Mouse (Mus musculus) MEL (cell line): ENCODE results near the gene Myd88. TPM values are rescaled to one million over a fixed set of nuclear protein-coding genes. Genes with fewer than 3 reads are reported as not detected.

ENCODE experiments used
- DNase-seq: peaks from one replicate; pipeline ENCODE4 v3.0.0; 2011; ENCODE audit warnings: low read depth, low spot score
- H3K27ac ChIP-seq: 2 replicates; pipeline ENCODE4 v1.5.1; 2012; ENCODE audit warnings: low read depth, mild to moderate bottlenecking, control low read depth, low read length, moderate library complexity; ENCODE audit not compliant: control insufficient read depth
- H3K27me3 ChIP-seq, 2 experiments: fragments of 150-350 bp in 1 of 2; sonication (generic) in 1 of 2; 2 replicates each; pipeline ENCODE4 v1.6.1; 2012; ENCODE audit warnings: low read length in 2 of 2, mild to moderate bottlenecking in 2 of 2, improper control_type of control experiment in 1 of 2, moderate library complexity in 1 of 2; ENCODE audit not compliant: insufficient read depth in 2 of 2, control insufficient read depth in 1 of 2
- H3K36me3 ChIP-seq, 2 experiments: 2 replicates each; pipeline ENCODE4 v1.6.1; 2012 to 2014; ENCODE audit warnings: low read length in 2 of 2, improper control_type of control experiment in 1 of 2, inconsistent platforms in 1 of 2, mild to moderate bottlenecking in 1 of 2; ENCODE audit not compliant: insufficient read depth in 2 of 2, control insufficient read depth in 1 of 2
- H3K4me1 ChIP-seq, 2 experiments: fragments of 150-350 bp in 1 of 2; sonication (generic) in 1 of 2; 2 replicates each; pipeline ENCODE4 v1.6.1; 2012; ENCODE audit warnings: low read length in 2 of 2, improper control_type of control experiment in 1 of 2, mild to moderate bottlenecking in 1 of 2; ENCODE audit not compliant: insufficient read depth in 2 of 2, control insufficient read depth in 1 of 2
- H3K4me3 ChIP-seq, 2 experiments: fragments of 150-350 bp in 1 of 2; sonication (generic) in 1 of 2; 2 replicates each; pipeline ENCODE4 v1.5.1; 2012; ENCODE audit warnings: low read depth in 2 of 2, low read length in 2 of 2, mild to moderate bottlenecking in 2 of 2, moderate library complexity in 2 of 2, control low read depth in 1 of 2, improper control_type of control experiment in 1 of 2; ENCODE audit not compliant: control insufficient read depth in 1 of 2, insufficient read depth in 1 of 2
- H3K79me2 ChIP-seq: 2 replicates; pipeline ENCODE4 v1.6.1; 2012; ENCODE audit warnings: mild to moderate bottlenecking, low read length, moderate library complexity; ENCODE audit not compliant: control insufficient read depth, poor library complexity, insufficient read depth
- H3K9ac ChIP-seq: 2 replicates; pipeline ENCODE4 v1.6.1; 2012; ENCODE audit warnings: low read depth, mild to moderate bottlenecking, control low read depth, low read length, moderate library complexity; ENCODE audit not compliant: control insufficient read depth, poor library complexity, severe bottlenecking
- H3K9me3 ChIP-seq: fragments of 150-350 bp; sonication (generic); replicated peaks from 2 replicates; pipeline ENCODE4 v1.6.1; 2012; ENCODE audit warnings: mild to moderate bottlenecking, low read length, improper control_type of control experiment, moderate library complexity; ENCODE audit not compliant: insufficient read depth
- CHD1 ChIP-seq: IDR thresholded peaks from 2 replicates; pipeline ENCODE4 v1.6.1; 2012; ENCODE audit warnings: low read depth, mild to moderate bottlenecking, inconsistent platforms, low read length, improper control_type of control experiment
- CTCF ChIP-seq, 3 experiments: IDR thresholded peaks in 2 of 3; conservative IDR thresholded peaks in 1 of 3; 2 replicates each; pipeline ENCODE4 v1.5.1; 2011 to 2012; ENCODE audit warnings: low read length in 3 of 3, low read depth in 2 of 3, mild to moderate bottlenecking in 2 of 3, improper control_type of control experiment in 1 of 3, inconsistent platforms in 1 of 3, mixed read lengths in 1 of 3, moderate library complexity in 1 of 3; ENCODE audit not compliant: control insufficient read depth in 1 of 3, insufficient read depth in 1 of 3, poor library complexity in 1 of 3, severe bottlenecking in 1 of 3
- EP300 ChIP-seq, 2 experiments: IDR thresholded peaks; 2 replicates each; pipeline ENCODE4 v1.6.1; 2011; ENCODE audit warnings: improper control_type of control experiment in 2 of 2, low read length in 2 of 2, low read depth in 1 of 2, mild to moderate bottlenecking in 1 of 2
- ETS1 ChIP-seq: IDR thresholded peaks from 2 replicates; pipeline ENCODE4 v1.6.1; 2012; ENCODE audit warnings: low read depth, mild to moderate bottlenecking, inconsistent platforms, low read length, improper control_type of control experiment, moderate library complexity
- GABPA ChIP-seq: IDR thresholded peaks from 2 replicates; pipeline ENCODE4 v1.6.1; 2012; ENCODE audit warnings: low read depth, mild to moderate bottlenecking, inconsistent platforms, low read length, improper control_type of control experiment, moderate library complexity
- JUND ChIP-seq: IDR thresholded peaks from 2 replicates; pipeline ENCODE4 v1.6.1; 2011; ENCODE audit warnings: low read depth, mild to moderate bottlenecking, improper control_type of control experiment, low read length
- KAT2A ChIP-seq: conservative IDR thresholded peaks from 2 replicates; pipeline ENCODE4 v1.6.1; 2012; ENCODE audit warnings: low read depth, low read length, improper control_type of control experiment, inconsistent platforms
- MAFK ChIP-seq: IDR thresholded peaks from 2 replicates; pipeline ENCODE4 v1.6.1; 2011; ENCODE audit warnings: low read depth, mild to moderate bottlenecking, low read length, improper control_type of control experiment, borderline replicate concordance
- MXI1 ChIP-seq: IDR thresholded peaks from 2 replicates; pipeline ENCODE4 v1.6.1; 2011; ENCODE audit warnings: mild to moderate bottlenecking, low read depth, low read length, improper control_type of control experiment
- MYB ChIP-seq: IDR thresholded peaks from 2 replicates; pipeline ENCODE4 v1.6.1; 2011; ENCODE audit warnings: mild to moderate bottlenecking, low read depth, low read length, improper control_type of control experiment
- MYC ChIP-seq: IDR thresholded peaks from 2 replicates; pipeline ENCODE4 v1.6.1; 2011; ENCODE audit warnings: low read depth, mild to moderate bottlenecking, low read length, improper control_type of control experiment, moderate library complexity
- NELFE ChIP-seq: IDR thresholded peaks from 2 replicates; pipeline ENCODE4 v1.6.1; 2011; ENCODE audit warnings: low read depth, low read length, improper control_type of control experiment
- NRF1 ChIP-seq: IDR thresholded peaks from 2 replicates; pipeline ENCODE4 v1.6.1; 2014; ENCODE audit warnings: low read depth, mild to moderate bottlenecking, inconsistent platforms, low read length, improper control_type of control experiment, moderate library complexity; ENCODE audit not compliant: poor library complexity, insufficient read depth, severe bottlenecking
- RAD21 ChIP-seq: IDR thresholded peaks from 2 replicates; pipeline ENCODE4 v1.6.1; 2011; ENCODE audit warnings: mild to moderate bottlenecking, low read depth, low read length, improper control_type of control experiment
- RCOR1 ChIP-seq: IDR thresholded peaks from 2 replicates; pipeline ENCODE4 v1.6.1; 2012; ENCODE audit warnings: low read depth, mild to moderate bottlenecking, inconsistent platforms, low read length, improper control_type of control experiment
- SIN3A ChIP-seq: IDR thresholded peaks from 2 replicates; pipeline ENCODE4 v1.6.1; 2012; ENCODE audit warnings: low read length, improper control_type of control experiment, inconsistent platforms
- SMC3 ChIP-seq: IDR thresholded peaks from 2 replicates; pipeline ENCODE4 v1.6.1; 2011; ENCODE audit warnings: low read depth, low read length, improper control_type of control experiment
- UBTF ChIP-seq: IDR thresholded peaks from 2 replicates; pipeline ENCODE4 v1.6.1; 2012; ENCODE audit warnings: low read depth, mild to moderate bottlenecking, inconsistent platforms, low read length, improper control_type of control experiment, moderate library complexity, borderline replicate concordance; ENCODE audit not compliant: insufficient read depth
- USF2 ChIP-seq, 2 experiments: IDR thresholded peaks; 2 replicates each; pipeline ENCODE4 v1.6.1; 2011 to 2012; ENCODE audit warnings: improper control_type of control experiment in 2 of 2, low read length in 2 of 2, borderline replicate concordance in 1 of 2, inconsistent platforms in 1 of 2, low read depth in 1 of 2, mild to moderate bottlenecking in 1 of 2; ENCODE audit not compliant: insufficient read depth in 1 of 2
- ZC3H11A ChIP-seq: IDR thresholded peaks from 2 replicates; pipeline ENCODE4 v1.6.1; 2012; ENCODE audit warnings: low read depth, mild to moderate bottlenecking, inconsistent platforms, low read length, improper control_type of control experiment
- ZKSCAN1 ChIP-seq: IDR thresholded peaks from 2 replicates; pipeline ENCODE4 v1.6.1; 2012; ENCODE audit warnings: low read depth, mild to moderate bottlenecking, inconsistent platforms, low read length, improper control_type of control experiment, moderate library complexity
- polyA plus RNA-seq, 2 experiments: library from polyadenylated mRNA; stranded (reverse) in 1 of 2; unstranded in 1 of 2; fragments of >175 nt in 1 of 2; fragments of >200 nt in 1 of 2; gene quantifications; 2 replicates each; pipeline versions ENCODE4 v1.2.1 to v1.2.4; 2012; ENCODE audit warnings: low replicate concordance in 2 of 2, low read depth in 1 of 2; ENCODE audit not compliant: insufficient read length in 2 of 2, insufficient read depth in 1 of 2, missing spikeins in 1 of 2
- total RNA-seq: library from RNA; depleted of rRNA; stranded (reverse); fragments of 300-350 nt; gene quantifications from 2 replicates; pipeline ENCODE4 v1.2.3, GENCODE M21; 2012

Gene Myd88
- total and polyA plus RNA-seq, 3 experiments, result 20.7 to 39.7 TPM; not detected in 1

- H3K9me3 ChIP-seq, result no peaks in the 10 kb centered on the region
- H3K36me3 ChIP-seq, result peaks cover 0 to 5% of the 10 kb centered on the region in 2 experiments
- H3K4me1 ChIP-seq, result no peaks in the 10 kb centered on the region; a peak in 1 of 4 replicates
- no peak overlapping the region for H3K4me3 ChIP-seq
- no peak for DNase-seq
- no peak overlapping the region for H3K9ac ChIP-seq
- no peaks in the 10 kb centered on the region for H3K27me3 ChIP-seq
- peaks cover 38% of the 10 kb centered on the region for H3K79me2 ChIP-seq
- no peak overlapping the region for H3K27ac ChIP-seq
- TF ChIP-seq ETS1, result no peak
- TF ChIP-seq NELFE, result no peak
- TF ChIP-seq JUND, result no peak
- TF ChIP-seq GABPA, result no peak
- no peak for TF ChIP-seq RAD21
- TF ChIP-seq ZKSCAN1, result no peak
- TF ChIP-seq USF2 (IDR thresholded peaks at IDR 0.05; ENCODE audit: borderline replicate concordance in 1 of 2, insufficient read depth in 1 of 2, low read depth in 1 of 2, low read length in 2 of 2), result no peak
- TF ChIP-seq NRF1, result no peak
- no peak for TF ChIP-seq KAT2A
- no peak for TF ChIP-seq RCOR1
- TF ChIP-seq CTCF (IDR thresholded peaks at IDR 0.05 in 2 of 3, conservative IDR thresholded peaks at IDR 0.05 in 1 of 3; ENCODE audit: control insufficient read depth in 1 of 3, insufficient read depth in 1 of 3, low read depth in 2 of 3, low read length in 3 of 3, poor library complexity in 1 of 3, severe bottlenecking in 1 of 3), result no peak
- no peak for TF ChIP-seq MAFK
- TF ChIP-seq MYC, result no peak
- TF ChIP-seq EP300 (IDR thresholded peaks at IDR 0.05; ENCODE audit: low read depth in 1 of 2, low read length in 2 of 2), result no peak
- TF ChIP-seq MYB, result no peak
- TF ChIP-seq CHD1, result no peak
- no peak for TF ChIP-seq SIN3A
- no peak for TF ChIP-seq UBTF
- TF ChIP-seq ZC3H11A, result no peak
- TF ChIP-seq, all 39 proteins: peak for 0
Measured at GRCm38 (mm10) chr9:119309067-119309466, 32.1 kb downstream of the Myd88 start.

- peaks cover 17% of the 10 kb centered on the region for H3K79me2 ChIP-seq
- no peaks in the 10 kb centered on the region for H3K27me3 ChIP-seq
- no peak overlapping the region for H3K4me3 ChIP-seq
- DNase-seq, result no peak
- H3K36me3 ChIP-seq, result peaks cover 2 to 5% of the 10 kb centered on the region in 2 experiments
- no peak overlapping the region for H3K9ac ChIP-seq
- H3K9me3 ChIP-seq, result no peaks in the 10 kb centered on the region
- no peaks in the 10 kb centered on the region; a peak in 1 of 4 replicates for H3K4me1 ChIP-seq
- TF ChIP-seq USF2 (IDR thresholded peaks at IDR 0.05; ENCODE audit: borderline replicate concordance in 1 of 2, insufficient read depth in 1 of 2, low read depth in 1 of 2, low read length in 2 of 2) (no peak), RAD21 (no peak), MXI1 (no peak), SMC3 (no peak)
- H3K27ac ChIP-seq, result no peak overlapping the region
Measured at GRCm38 (mm10) chr9:119305863-119306262, 35.3 kb downstream of the Myd88 start.
